In genomic region chr10:111381689-111382088, GRCm38 (mm10) we compare ENCODE assay signal across 8 mouse cellular contexts.
A peak's percentile ranks its signal among the peaks of the same experiment; 100 is the strongest.
DNase-seq lines count a peak whose midpoint lies in the region; ATAC-seq lines count a peak whose summit lies in the region.

No protein-coding gene starts in this region.

- peak; percentile 46 for DNase-seq in embryo, embryonic 11 days
- no peak for DNase-seq in embryo, embryonic 9.5 days (ENCODE audit: extremely low spot score)
- peak; percentile 86 for DNase-seq in brain, adult 2 months (ENCODE audit: low read depth, low spot score)
- DNase-seq in layer of hippocampus, postnatal 14 days (ENCODE audit: low spot score in 2 of 2): peak; percentile 41
- DNase-seq in right cerebral cortex, postnatal 14 days: peak; percentile 55
- no peak for DNase-seq in urinary bladder, postnatal 36 days (ENCODE audit: low spot score in 2 of 2)
- no peak for DNase-seq in spleen, postnatal 10 days (ENCODE audit: low spot score in 2 of 2)

- ATAC-seq in frontal cortex, adult (ENCODE audit: low TSS enrichment): peak; percentile 62

Comparison
In these comparisons a context has a peak if more than half of its experiments do, and no peak if none do; other contexts are left out.
1. DNase-seq: peak in embryo, embryonic 11 days (single experiment), brain, adult 2 months (single experiment), layer of hippocampus, postnatal 14 days (2 of 2) and right cerebral cortex, postnatal 14 days (single experiment); none in embryo, embryonic 9.5 days (single experiment), urinary bladder, postnatal 36 days (0 of 2) and spleen, postnatal 10 days (0 of 2).